Mouse (Mus musculus) CH12.LX (cell line): ENCODE data around the gene Nup188.
A peak's percentile ranks its signal among the peaks of the same experiment; 100 is the strongest.

Experiments used
- CHD1 ChIP-seq: IDR thresholded peaks from 2 replicates; pipeline ENCODE4 v1.6.1; 2012; ENCODE audit warnings: low read depth, low read length, improper control_type of control experiment, inconsistent platforms
- CHD2 ChIP-seq: IDR thresholded peaks from 2 replicates; pipeline ENCODE4 v1.6.1; 2011; ENCODE audit warnings: low read length, improper control_type of control experiment
- CTCF ChIP-seq, 2 experiments: IDR thresholded peaks in 1 of 2; conservative IDR thresholded peaks in 1 of 2; 2 replicates each; pipeline ENCODE4 v1.5.1; 2011 to 2012; ENCODE audit warnings: low read depth in 2 of 2, low read length in 2 of 2, improper control_type of control experiment in 1 of 2, inconsistent platforms in 1 of 2, mild to moderate bottlenecking in 1 of 2, moderate library complexity in 1 of 2
- JUND ChIP-seq: conservative IDR thresholded peaks from 2 replicates; pipeline ENCODE4 v1.6.1; 2011; ENCODE audit warnings: low read depth, low read length, improper control_type of control experiment
- POLR2A ChIP-seq: IDR thresholded peaks from 2 replicates; pipeline ENCODE4 v1.6.1; 2011; ENCODE audit warnings: low read depth, mild to moderate bottlenecking, improper control_type of control experiment, low read length
- POLR2AphosphoS2 ChIP-seq: IDR thresholded peaks from 2 replicates; pipeline ENCODE4 v1.6.1; 2011; ENCODE audit warnings: low read depth, low read length, improper control_type of control experiment
- TCF12 ChIP-seq: IDR thresholded peaks from 2 replicates; pipeline ENCODE4 v1.6.1; 2014; ENCODE audit warnings: low read depth, mild to moderate bottlenecking, inconsistent platforms, low read length, improper control_type of control experiment
- ZC3H11A ChIP-seq: IDR thresholded peaks from 2 replicates; pipeline ENCODE4 v1.6.1; 2012; ENCODE audit warnings: low read depth, mild to moderate bottlenecking, inconsistent platforms, low read length, improper control_type of control experiment

DNA sequence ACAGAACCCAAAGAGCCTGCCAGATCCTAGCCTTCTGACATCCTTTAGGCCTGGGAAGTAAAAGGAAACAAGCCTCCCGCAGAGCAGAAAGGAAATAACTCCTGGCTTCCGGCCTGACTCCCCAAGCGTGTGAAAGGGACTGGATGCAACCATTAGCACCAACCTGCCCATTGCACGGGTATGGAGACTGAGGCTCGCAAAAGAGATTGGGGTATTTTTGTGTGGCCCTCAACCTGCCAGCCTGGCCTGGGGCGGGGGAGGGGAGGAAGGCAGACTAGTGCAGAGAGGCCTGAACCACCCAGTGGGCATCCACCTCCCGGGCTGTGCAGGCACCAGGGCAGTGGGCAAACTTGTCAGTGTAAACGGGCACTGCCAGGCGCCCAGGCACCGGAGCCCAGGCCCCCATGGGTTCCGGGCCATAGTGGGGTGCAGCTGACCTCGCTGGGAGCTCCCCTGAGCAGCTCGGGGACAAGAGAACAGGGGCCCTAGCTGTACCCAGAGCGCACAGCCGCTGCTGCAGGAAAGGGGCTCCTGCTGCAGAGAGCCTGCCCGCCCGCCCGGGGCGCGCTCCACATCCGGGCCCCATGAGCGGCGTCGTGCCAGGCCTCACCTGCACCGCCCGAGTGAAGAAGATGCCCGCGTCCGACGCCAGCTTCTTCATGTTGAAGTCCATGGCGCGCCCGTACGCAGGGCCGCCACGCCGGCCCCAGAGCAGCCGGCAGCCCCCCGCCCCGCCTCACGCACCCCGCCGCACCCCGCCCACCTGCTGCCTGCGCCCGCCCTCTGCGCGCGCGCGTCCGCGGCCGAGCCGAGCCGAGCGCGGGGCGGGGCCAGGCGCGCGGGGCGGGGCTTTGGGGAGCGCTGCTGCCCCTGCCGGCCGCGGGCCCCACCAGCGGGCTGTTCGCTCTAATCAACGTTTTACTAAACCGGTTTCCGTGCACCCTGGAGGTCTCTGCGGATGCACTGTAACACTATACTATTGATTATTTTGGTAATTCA lies 72.6 kb downstream of the Nup188 start, which contains the start of gene Sh3glb2:
- TF ChIP-seq CTCF (conservative IDR thresholded peaks at IDR 0.05 in 1 of 2, IDR thresholded peaks at IDR 0.05 in 1 of 2; ENCODE audit: low read depth in 2 of 2, low read length in 2 of 2) (peak in 1 of 2 experiments; percentile 52; a peak in 2 of 4 replicates), JUND (no peak), POLR2AphosphoS2 (no peak), CHD1 (no peak), ZC3H11A (no peak), POLR2A (peak; percentile 62; the same call in 1 of the 2 replicates), TCF12 (no peak), CHD2 (no peak)
